Mouse (Mus musculus) stomach, embryonic 16.5 days (tissue): ENCODE measurements around the gene Gjb5. TPM values are rescaled to one million over a fixed set of nuclear protein-coding genes. Genes with fewer than 3 reads are reported as not detected.

ENCODE experiments used
- ATAC-seq: fragments of 200-750 bp; cut with Nextera tagmentation; 2 replicates; pipeline ENCODE4 v1.8.0; 2017; ENCODE audit warnings: moderate number of reproducible peaks, moderate TSS enrichment; ENCODE audit not compliant: insufficient read depth, low FRiP score
- H3K27ac ChIP-seq: fragments of 300-500 bp; sonication (generic); 2 replicates; pipeline ENCODE4 v1.5.1; 2014; ENCODE audit warnings: low read length
- H3K27me3 ChIP-seq: fragments of 300-500 bp; sonication (generic); 2 replicates; pipeline ENCODE4 v1.6.1; 2014; ENCODE audit warnings: low read length, control low read depth, mixed read lengths; ENCODE audit not compliant: control insufficient read depth, insufficient read depth
- H3K36me3 ChIP-seq: fragments of 300-500 bp; sonication (generic); 2 replicates; pipeline ENCODE4 v1.6.1; 2014; ENCODE audit warnings: low read length; ENCODE audit not compliant: control insufficient read depth, insufficient read depth
- H3K4me1 ChIP-seq: fragments of 300-500 bp; sonication (generic); 2 replicates; pipeline ENCODE4 v1.6.1; 2014; ENCODE audit warnings: low read length, control low read depth, mixed read lengths; ENCODE audit not compliant: control insufficient read depth, insufficient read depth
- H3K4me2 ChIP-seq: fragments of 300-500 bp; sonication (generic); 2 replicates; pipeline ENCODE4 v1.6.1; 2014; ENCODE audit warnings: low read depth, low read length, mixed read lengths
- H3K4me3 ChIP-seq: fragments of 300-500 bp; sonication (generic); replicated peaks from 2 replicates; pipeline ENCODE4 v1.5.1; 2014; ENCODE audit warnings: mild to moderate bottlenecking, low read length
- H3K9ac ChIP-seq: fragments of 300-500 bp; sonication (generic); 2 replicates; pipeline ENCODE4 v1.6.1; 2014; ENCODE audit warnings: low read length
- H3K9me3 ChIP-seq: fragments of 300-500 bp; sonication (generic); replicated peaks from 2 replicates; pipeline ENCODE4 v1.6.1; 2016; ENCODE audit warnings: low read length, control low read depth; ENCODE audit not compliant: control insufficient read depth
- WGBS: fragments of 180-500 bp; shearing (Covaris S2); extraction: QIAGEN DNeasy Blood & Tissue Kit; methylation state at CpG from one replicate; pipeline ENCODE4 v1.1.7; 2014; 5-methylcytosine and 5-hydroxymethylcytosine counted together
- polyA plus RNA-seq: library from polyadenylated mRNA; unstranded; fragments of >200 nt; fragmentation: Nextera tagmentation; extraction: Ambion mirVana; gene quantifications from 2 replicates; pipeline ENCODE4 v1.2.1, GENCODE M21; 2015

Gjb5 gene
- polyA plus RNA-seq, 1 experiment from 2014 or later: 0.81 TPM

DNA sequence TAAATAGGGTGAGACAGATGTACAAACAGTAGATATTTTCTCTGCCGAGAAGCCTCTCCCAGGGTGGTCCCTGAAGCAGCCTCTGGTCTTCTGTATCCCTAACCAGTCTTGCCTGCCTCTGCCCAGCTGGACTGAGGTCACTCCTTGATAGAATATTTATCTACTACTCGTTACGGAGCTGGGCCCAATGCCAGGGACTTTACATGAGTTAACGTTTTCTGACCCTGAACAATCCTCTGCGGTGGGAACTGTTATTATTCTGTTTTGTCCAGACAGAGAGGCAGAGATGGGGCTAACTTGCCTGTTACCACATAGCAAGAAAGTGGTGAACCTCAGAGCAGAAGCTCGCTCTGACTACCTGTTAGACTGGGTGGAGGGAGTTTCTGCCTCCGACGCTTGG, 15.5 kb upstream of the Gjb5 start:
- Histone ChIP-seq H3K27me3 (no peaks in the 10 kb centered on the region), H3K27ac (no peak overlapping the region), H3K36me3 (no peaks in the 10 kb centered on the region), H3K9me3 (no peaks in the 10 kb centered on the region), H3K9ac (no peak overlapping the region), H3K4me2 (no peak overlapping the region), H3K4me1 (peaks cover 6% of the 10 kb centered on the region; the same call in 1 of the 2 replicates), H3K4me3 (no peak overlapping the region)
- WGBS: 28% methylated on average over 8 of the region's 8 CpGs
- ATAC-seq: no peak

DNA sequence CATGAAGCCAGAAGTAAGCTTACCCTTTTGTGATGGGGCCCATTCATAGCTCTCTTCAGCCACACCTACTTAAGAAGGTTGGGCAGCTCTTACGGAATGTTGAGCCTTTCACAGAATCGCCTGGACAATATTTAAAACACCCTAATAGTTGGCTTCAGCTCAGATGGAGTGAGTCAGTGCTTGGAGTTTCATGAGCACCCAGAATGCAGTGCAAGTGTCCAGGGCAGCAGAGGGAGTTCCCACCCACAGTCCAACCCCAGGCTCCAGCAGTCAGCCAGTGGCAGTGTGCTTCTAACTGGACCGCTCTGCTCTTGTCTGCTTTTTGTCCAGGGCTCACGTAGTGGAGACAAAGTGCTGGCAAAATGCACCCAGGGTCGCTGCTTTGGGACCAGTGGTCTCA, 13.6 kb upstream of the Gjb5 start:
- H3K4me1 ChIP-seq: peaks cover 6% of the 10 kb centered on the region; the same call in 1 of the 2 replicates
- H3K9me3 ChIP-seq: no peaks in the 10 kb centered on the region
- WGBS: 45% methylated on average over 5 of the region's 5 CpGs
- no peak overlapping the region for H3K4me2 ChIP-seq
- no peaks in the 10 kb centered on the region for H3K36me3 ChIP-seq
- no peak overlapping the region for H3K9ac ChIP-seq
- H3K27me3 ChIP-seq: no peaks in the 10 kb centered on the region
- no peak overlapping the region for H3K4me3 ChIP-seq
- peak; percentile 72; the same call in 1 of the 2 replicates for ATAC-seq
- H3K27ac ChIP-seq: peak overlapping the region; percentile 40; the same call in 1 of the 2 replicates

DNA sequence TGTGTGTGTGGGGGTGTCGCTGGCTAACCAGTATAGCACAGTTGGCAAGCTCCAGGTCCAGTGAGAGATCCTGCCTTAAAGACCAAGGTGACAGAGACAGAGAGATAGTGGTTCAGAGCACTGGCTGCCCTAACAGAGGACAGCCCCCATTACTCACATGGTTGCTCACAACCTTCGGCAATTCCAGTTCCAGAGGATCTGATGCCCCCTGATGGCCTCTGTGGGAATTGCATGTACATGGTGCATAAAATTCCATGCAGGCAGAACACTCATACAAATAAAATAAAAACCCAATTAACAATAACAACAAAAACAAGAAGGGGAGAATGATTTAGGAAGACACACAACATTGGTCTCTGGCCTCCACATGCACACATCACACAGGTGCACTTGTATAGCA, 12.5 kb upstream of the Gjb5 start:
- Histone ChIP-seq H3K36me3 (no peaks in the 10 kb centered on the region), H3K4me2 (no peak overlapping the region), H3K4me3 (no peak overlapping the region), H3K9ac (no peak overlapping the region), H3K4me1 (peaks cover 6% of the 10 kb centered on the region; the same call in 1 of the 2 replicates), H3K27me3 (no peaks in the 10 kb centered on the region), H3K27ac (no peak overlapping the region), H3K9me3 (no peaks in the 10 kb centered on the region)
- WGBS: 63% methylated on average over 2 of the region's 2 CpGs
- no peak for ATAC-seq

DNA sequence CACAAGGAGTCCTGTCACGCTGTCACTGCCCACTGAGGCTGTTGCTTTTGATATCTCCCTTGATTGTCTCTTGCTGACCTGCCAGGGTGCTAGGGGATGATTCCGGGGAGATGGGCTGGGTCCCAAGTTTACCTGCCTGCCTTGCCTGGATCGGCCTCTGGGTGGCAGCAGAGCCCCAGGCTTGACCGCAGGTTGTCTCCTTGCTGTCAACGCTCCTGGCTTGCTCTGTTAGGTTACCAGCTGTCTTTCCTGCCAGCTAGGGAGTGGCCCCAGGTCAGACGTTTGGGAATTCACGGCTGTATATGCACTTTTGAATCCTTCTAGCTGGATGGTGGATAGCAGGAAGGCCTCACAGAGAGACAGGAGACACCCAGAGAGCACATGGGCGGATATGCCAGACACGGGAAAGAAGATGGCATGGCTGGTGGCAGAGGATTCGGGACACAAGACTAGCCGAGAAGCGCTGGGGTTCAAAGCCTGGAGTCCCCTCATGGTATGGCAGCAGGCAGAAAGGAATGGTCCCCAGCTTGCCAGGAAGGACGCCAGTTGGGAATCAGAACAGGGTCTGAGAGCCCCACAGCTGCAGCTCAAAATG, 10.5 kb upstream of the Gjb5 start:
- WGBS: 28% methylated on average over 13 of the region's 13 CpGs
- no peak overlapping the region for H3K9ac ChIP-seq
- H3K4me1 ChIP-seq: peaks cover 6% of the 10 kb centered on the region; the same call in 1 of the 2 replicates
- H3K27ac ChIP-seq: no peak overlapping the region
- H3K36me3 ChIP-seq: no peaks in the 10 kb centered on the region
- H3K4me3 ChIP-seq: no peak overlapping the region
- H3K4me2 ChIP-seq: no peak overlapping the region
- H3K9me3 ChIP-seq: no peaks in the 10 kb centered on the region
- ATAC-seq: no peak
- no peaks in the 10 kb centered on the region for H3K27me3 ChIP-seq

DNA sequence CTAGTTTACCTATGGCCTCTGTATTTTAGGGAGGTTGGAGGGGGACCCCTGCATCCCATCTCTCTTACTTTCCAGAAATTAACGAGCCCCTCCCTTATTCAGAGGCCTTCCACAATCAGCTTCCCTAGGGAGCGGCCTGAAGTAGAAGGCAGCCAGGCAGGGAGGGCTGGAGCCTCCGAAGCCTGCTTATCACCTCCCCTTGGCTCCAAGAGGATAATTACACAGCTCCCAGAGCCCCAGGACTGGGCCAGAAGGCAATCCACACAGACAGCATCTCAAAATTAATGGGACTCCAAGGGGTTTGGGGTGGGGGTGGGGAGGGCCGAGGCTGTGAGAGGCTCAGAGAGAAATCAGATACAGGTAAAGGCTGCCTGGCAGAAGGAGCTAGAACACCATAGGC, 7.9 kb upstream of the Gjb5 start:
- 18% methylated on average over 4 of the region's 4 CpGs for WGBS
- Histone ChIP-seq H3K36me3 (no peaks in the 10 kb centered on the region), H3K27ac (no peak overlapping the region), H3K27me3 (no peaks in the 10 kb centered on the region), H3K9me3 (no peaks in the 10 kb centered on the region), H3K4me2 (no peak overlapping the region), H3K4me1 (no peaks in the 10 kb centered on the region), H3K9ac (no peak overlapping the region), H3K4me3 (no peak overlapping the region)
- no peak for ATAC-seq

DNA sequence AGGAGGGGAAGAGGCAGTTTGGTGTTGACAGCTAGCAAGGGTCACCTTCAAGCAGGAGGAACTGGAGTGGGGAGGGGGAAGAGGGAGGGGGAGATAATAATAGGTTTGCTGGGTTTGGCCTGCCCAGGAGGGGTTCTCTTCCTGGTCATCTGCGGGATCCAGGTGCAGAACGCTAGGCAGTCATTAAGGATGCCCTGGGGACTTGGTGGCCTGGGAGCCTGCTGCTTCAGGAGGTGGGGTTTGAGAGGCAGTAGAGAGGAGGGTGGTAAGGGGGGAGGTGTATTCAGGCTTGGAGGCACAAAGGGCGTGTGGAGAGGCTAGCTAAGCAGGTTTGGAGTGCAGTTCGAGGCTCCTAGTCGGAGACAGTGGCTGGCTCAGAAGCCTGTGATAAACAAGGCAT, 7.5 kb upstream of the Gjb5 start:
- Histone ChIP-seq H3K36me3 (no peaks in the 10 kb centered on the region), H3K4me3 (no peak overlapping the region), H3K4me2 (no peak overlapping the region), H3K27ac (no peak overlapping the region), H3K9ac (no peak overlapping the region), H3K4me1 (no peaks in the 10 kb centered on the region), H3K27me3 (no peaks in the 10 kb centered on the region), H3K9me3 (no peaks in the 10 kb centered on the region)
- ATAC-seq: no peak
- 31% methylated on average over 5 of the region's 5 CpGs for WGBS

DNA sequence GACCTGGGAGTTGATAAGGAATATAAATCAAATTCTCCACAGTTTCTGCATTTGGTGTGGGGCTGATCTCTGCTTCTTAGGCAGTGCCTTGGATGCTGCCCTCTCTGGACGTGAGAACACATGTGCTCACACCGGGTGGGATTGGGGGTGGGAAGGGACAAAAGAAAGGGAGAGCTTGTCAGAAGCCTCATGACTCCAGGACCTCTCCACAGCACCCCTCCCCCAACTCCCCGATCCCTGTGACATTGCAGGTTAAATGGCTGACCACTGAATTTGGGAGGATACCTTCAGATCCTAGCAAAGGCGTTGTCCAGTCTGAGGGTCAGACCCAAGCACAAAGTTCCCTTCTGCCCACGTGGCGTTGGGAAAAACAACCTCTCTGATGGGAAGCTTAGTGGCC, 6.5 kb upstream of the Gjb5 start:
- Histone ChIP-seq H3K4me1 (no peaks in the 10 kb centered on the region), H3K36me3 (no peaks in the 10 kb centered on the region), H3K27me3 (no peaks in the 10 kb centered on the region), H3K9me3 (no peaks in the 10 kb centered on the region), H3K9ac (no peak overlapping the region), H3K4me3 (no peak overlapping the region), H3K27ac (no peak overlapping the region), H3K4me2 (no peak overlapping the region)
- ATAC-seq: no peak
- WGBS: 64% methylated on average over 6 of the region's 6 CpGs

DNA sequence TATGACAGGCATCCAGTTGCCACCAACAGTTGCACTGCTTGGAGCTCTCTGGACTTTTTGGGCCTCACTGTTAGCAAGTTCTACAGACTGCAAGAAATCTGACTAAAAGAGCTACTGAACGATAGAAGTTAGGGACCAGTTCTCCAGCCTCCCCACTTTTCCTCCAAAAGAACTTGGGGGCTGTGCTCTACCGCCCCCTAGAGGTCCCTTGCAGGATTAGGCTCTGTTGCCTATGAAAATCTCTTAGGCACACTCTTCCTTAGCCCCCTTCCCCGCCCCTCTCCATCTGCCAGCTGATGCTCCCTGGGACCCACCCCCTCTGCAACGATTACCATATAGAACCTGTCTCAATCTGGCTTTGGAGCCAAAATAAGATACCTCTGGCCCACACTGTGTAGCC, 5.3 kb upstream of the Gjb5 start:
- H3K9me3 ChIP-seq: no peaks in the 10 kb centered on the region
- H3K4me3 ChIP-seq: no peak overlapping the region
- H3K9ac ChIP-seq: no peak overlapping the region
- H3K4me1 ChIP-seq: no peaks in the 10 kb centered on the region
- 58% methylated on average over 4 of the region's 4 CpGs for WGBS
- no peak for ATAC-seq
- H3K36me3 ChIP-seq: no peaks in the 10 kb centered on the region
- no peak overlapping the region for H3K27ac ChIP-seq
- H3K27me3 ChIP-seq: no peaks in the 10 kb centered on the region
- H3K4me2 ChIP-seq: no peak overlapping the region

DNA sequence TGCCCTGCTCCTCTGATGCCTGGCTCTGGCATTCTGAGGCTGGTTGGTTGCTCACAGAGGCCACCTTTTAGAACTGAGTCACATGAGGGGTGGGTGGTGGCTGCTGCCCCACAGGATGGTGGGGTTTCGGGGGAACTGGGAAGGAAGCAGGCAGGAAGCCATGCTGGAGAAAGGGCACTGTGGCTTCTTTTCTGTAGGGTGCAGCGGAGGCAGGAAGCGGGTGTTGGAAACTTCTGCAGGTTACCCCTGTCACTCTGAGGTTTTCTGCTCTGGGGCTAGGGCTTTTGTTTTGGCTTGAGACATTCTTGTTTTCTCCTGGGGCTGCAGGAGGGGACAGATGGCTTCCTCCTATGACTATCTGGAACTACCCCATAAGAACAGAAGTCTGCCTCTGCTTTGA, 4.5 kb upstream of the Gjb5 start:
- no peaks in the 10 kb centered on the region; the same call in 1 of the 2 replicates for H3K4me1 ChIP-seq
- 76% methylated on average over 3 of the region's 3 CpGs for WGBS
- no peak overlapping the region for H3K27ac ChIP-seq
- no peaks in the 10 kb centered on the region for H3K36me3 ChIP-seq
- ATAC-seq: no peak
- no peak overlapping the region for H3K4me2 ChIP-seq
- no peaks in the 10 kb centered on the region for H3K9me3 ChIP-seq
- H3K4me3 ChIP-seq: no peak overlapping the region
- H3K27me3 ChIP-seq: no peaks in the 10 kb centered on the region
- H3K9ac ChIP-seq: no peak overlapping the region
